Mouse (Mus musculus): ENCODE data around the gene Capn1. TPM values are rescaled to one million over a fixed set of nuclear protein-coding genes. Genes with fewer than 3 reads are reported as not detected.

Gene Capn1
- total and polyA plus RNA-seq, 3 experiments: 42.5 to 75.2 TPM; not detected in 1

DNA sequence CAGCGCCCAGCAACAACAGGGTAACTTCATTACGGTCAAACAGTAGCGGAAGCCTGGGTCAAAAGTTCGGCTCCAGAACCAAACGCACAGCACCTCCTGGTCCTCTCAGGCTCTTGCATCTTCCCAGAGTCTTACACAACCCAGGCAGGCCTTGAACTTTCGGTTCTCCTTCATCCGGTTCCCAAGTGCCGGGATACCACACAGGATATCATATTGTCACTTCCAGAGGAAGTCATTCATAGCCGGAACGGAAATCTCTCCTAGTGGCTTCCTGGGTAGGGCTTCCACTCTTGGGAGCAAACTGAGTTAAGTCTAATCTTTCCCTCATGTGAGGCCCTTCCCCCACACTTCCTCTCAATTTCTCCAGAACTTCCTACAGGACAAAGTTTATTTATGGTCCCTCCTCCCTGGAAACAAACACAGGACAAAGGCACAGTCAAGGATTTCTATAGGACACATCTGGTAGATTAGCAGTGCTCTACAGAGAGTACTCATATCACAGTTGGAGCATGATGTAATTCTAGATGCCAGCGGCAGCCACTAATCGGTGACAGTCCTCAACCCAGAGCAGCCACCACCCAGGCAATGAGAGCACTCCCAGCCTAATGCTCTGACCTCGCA lies 63.5 kb downstream of the Capn1 start:
- no peak for DNase-seq (ENCODE audit: low read depth, low spot score)
- Histone ChIP-seq H3K27ac (ENCODE audit: control insufficient read depth, low read depth, low read length) (no peak overlapping the region), H3K27me3 (ENCODE audit: control insufficient read depth in 1 of 2, insufficient read depth in 2 of 2, low read length in 2 of 2) (no peaks in the 10 kb centered on the region), H3K4me1 (ENCODE audit: control insufficient read depth in 1 of 2, insufficient read depth in 2 of 2, low read length in 2 of 2) (no peaks in the 10 kb centered on the region), H3K79me2 (ENCODE audit: control insufficient read depth, insufficient read depth, low read length, poor library complexity) (no peaks in the 10 kb centered on the region), H3K4me3 (ENCODE audit: control insufficient read depth in 1 of 2, insufficient read depth in 1 of 2, low read depth in 2 of 2, low read length in 2 of 2) (no peak overlapping the region), H3K9ac (ENCODE audit: control insufficient read depth, low read depth, low read length, poor library complexity, severe bottlenecking) (no peak overlapping the region), H3K36me3 (ENCODE audit: control insufficient read depth in 1 of 2, insufficient read depth in 2 of 2, low read length in 2 of 2) (peaks cover 0 to 13% of the 10 kb centered on the region in 2 experiments; a peak in 2 of 4 replicates), H3K9me3 (replicated peaks; ENCODE audit: insufficient read depth, low read length) (no peaks in the 10 kb centered on the region)
- no peak for TF ChIP-seq MAFK (IDR thresholded peaks at IDR 0.05; ENCODE audit: borderline replicate concordance, low read depth, low read length)
- TF ChIP-seq NELFE (IDR thresholded peaks at IDR 0.05; ENCODE audit: low read depth, low read length): no peak
- no peak for TF ChIP-seq GABPA (IDR thresholded peaks at IDR 0.05; ENCODE audit: low read depth, low read length)
- no peak for TF ChIP-seq SMC3 (IDR thresholded peaks at IDR 0.05; ENCODE audit: low read depth, low read length)
- TF ChIP-seq ELF1 (IDR thresholded peaks at IDR 0.05; ENCODE audit: low read depth, low read length): no peak
- no peak for TF ChIP-seq JUND (IDR thresholded peaks at IDR 0.05; ENCODE audit: low read depth, low read length)

- no peak for TF ChIP-seq TCF12 (IDR thresholded peaks at IDR 0.05; ENCODE audit: low read depth, low read length)
- TF ChIP-seq ELF1 (IDR thresholded peaks at IDR 0.05; ENCODE audit: low read depth, low read length): no peak
- no peak for DNase-seq (ENCODE audit: low read depth, low spot score)
- peaks cover 0 to 13% of the 10 kb centered on the region in 2 experiments; a peak in 2 of 4 replicates for H3K36me3 ChIP-seq (ENCODE audit: control insufficient read depth in 1 of 2, insufficient read depth in 2 of 2, low read length in 2 of 2)
- H3K9me3 ChIP-seq (replicated peaks; ENCODE audit: insufficient read depth, low read length): no peaks in the 10 kb centered on the region
- no peak overlapping the region for H3K9ac ChIP-seq (ENCODE audit: control insufficient read depth, low read depth, low read length, poor library complexity, severe bottlenecking)
- H3K4me3 ChIP-seq (ENCODE audit: control insufficient read depth in 1 of 2, insufficient read depth in 1 of 2, low read depth in 2 of 2, low read length in 2 of 2): no peak overlapping the region
- H3K27me3 ChIP-seq (ENCODE audit: control insufficient read depth in 1 of 2, insufficient read depth in 2 of 2, low read length in 2 of 2): no peaks in the 10 kb centered on the region
- H3K27ac ChIP-seq (ENCODE audit: control insufficient read depth, low read depth, low read length): no peak overlapping the region
- H3K79me2 ChIP-seq (ENCODE audit: control insufficient read depth, insufficient read depth, low read length, poor library complexity): no peaks in the 10 kb centered on the region
- no peaks in the 10 kb centered on the region for H3K4me1 ChIP-seq (ENCODE audit: control insufficient read depth in 1 of 2, insufficient read depth in 2 of 2, low read length in 2 of 2)
Measured at GRCm38 (mm10) chr19:5951631-5952030, 64.1 kb downstream of the Capn1 start.

DNA sequence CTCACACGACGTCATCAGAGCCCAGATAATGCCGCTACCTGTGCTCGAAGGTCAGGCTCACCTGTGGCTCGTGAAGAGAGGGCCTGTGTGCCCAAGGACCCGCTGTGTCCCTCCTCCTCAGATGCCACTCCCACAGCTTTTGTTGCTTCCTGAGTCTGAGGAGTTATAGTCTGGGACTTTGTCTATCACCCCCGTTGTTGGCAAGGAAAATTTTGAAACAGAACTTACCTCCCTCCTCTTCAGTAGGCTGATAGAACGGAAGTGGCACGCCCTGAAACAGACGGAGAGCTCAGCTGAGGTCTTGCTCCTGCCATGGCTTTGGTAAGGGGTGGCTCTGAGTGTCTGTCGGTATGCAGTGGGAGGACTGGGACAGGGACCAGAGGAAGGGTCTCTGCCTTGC lies 65.5 kb downstream of the Capn1 start:
- TF ChIP-seq ZMIZ1 (IDR thresholded peaks at IDR 0.05; ENCODE audit: low read depth, low read length): no peak
- H3K36me3 ChIP-seq (ENCODE audit: control insufficient read depth in 1 of 2, insufficient read depth in 2 of 2, low read length in 2 of 2): peaks cover 0 to 7% of the 10 kb centered on the region in 2 experiments; a peak in 2 of 4 replicates
- no peaks in the 10 kb centered on the region for H3K79me2 ChIP-seq (ENCODE audit: control insufficient read depth, insufficient read depth, low read length, poor library complexity)
- no peaks in the 10 kb centered on the region for H3K9me3 ChIP-seq (replicated peaks; ENCODE audit: insufficient read depth, low read length)
- no peak overlapping the region for H3K27ac ChIP-seq (ENCODE audit: control insufficient read depth, low read depth, low read length)
- no peak overlapping the region for H3K9ac ChIP-seq (ENCODE audit: control insufficient read depth, low read depth, low read length, poor library complexity, severe bottlenecking)
- H3K4me3 ChIP-seq (ENCODE audit: control insufficient read depth in 1 of 2, insufficient read depth in 1 of 2, low read depth in 2 of 2, low read length in 2 of 2): no peak overlapping the region
- no peaks in the 10 kb centered on the region for H3K27me3 ChIP-seq (ENCODE audit: control insufficient read depth in 1 of 2, insufficient read depth in 2 of 2, low read length in 2 of 2)
- no peaks in the 10 kb centered on the region for H3K4me1 ChIP-seq (ENCODE audit: control insufficient read depth in 1 of 2, insufficient read depth in 2 of 2, low read length in 2 of 2)
- no peak for DNase-seq (ENCODE audit: low read depth, low spot score)

DNA sequence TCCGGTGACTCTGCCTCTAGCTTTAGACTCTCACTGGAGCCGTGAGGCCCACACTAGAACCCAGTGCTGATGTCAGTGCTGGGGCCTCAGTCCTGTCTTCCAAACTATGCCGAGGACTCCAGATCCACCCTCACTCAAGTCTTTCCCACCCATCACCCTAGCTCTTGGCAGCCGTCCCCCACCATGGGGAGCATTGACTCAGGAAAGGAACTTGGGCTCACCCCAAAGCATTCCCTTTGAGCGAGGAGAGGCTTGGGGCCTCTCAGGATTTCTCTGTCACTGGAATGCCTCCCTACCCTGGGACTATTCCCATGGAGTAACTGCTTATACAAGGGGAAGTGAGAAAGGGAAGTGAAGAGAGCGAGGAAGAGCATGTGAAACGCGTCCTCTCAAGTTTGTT lies 69.8 kb downstream of the Capn1 start:
- Histone ChIP-seq H3K27me3 (ENCODE audit: control insufficient read depth in 1 of 2, insufficient read depth in 2 of 2, low read length in 2 of 2) (no peaks in the 10 kb centered on the region), H3K9ac (ENCODE audit: control insufficient read depth, low read depth, low read length, poor library complexity, severe bottlenecking) (no peak overlapping the region), H3K36me3 (ENCODE audit: control insufficient read depth in 1 of 2, insufficient read depth in 2 of 2, low read length in 2 of 2) (peaks cover 0 to 6% of the 10 kb centered on the region in 2 experiments; a peak in 2 of 4 replicates), H3K79me2 (ENCODE audit: control insufficient read depth, insufficient read depth, low read length, poor library complexity) (no peaks in the 10 kb centered on the region), H3K4me1 (ENCODE audit: control insufficient read depth in 1 of 2, insufficient read depth in 2 of 2, low read length in 2 of 2) (no peaks in the 10 kb centered on the region), H3K27ac (ENCODE audit: control insufficient read depth, low read depth, low read length) (no peak overlapping the region), H3K4me3 (ENCODE audit: control insufficient read depth in 1 of 2, insufficient read depth in 1 of 2, low read depth in 2 of 2, low read length in 2 of 2) (no peak overlapping the region), H3K9me3 (replicated peaks; ENCODE audit: insufficient read depth, low read length) (no peaks in the 10 kb centered on the region)
- no peak for DNase-seq (ENCODE audit: low read depth, low spot score)
- TF ChIP-seq USF2 (IDR thresholded peaks at IDR 0.05; ENCODE audit: borderline replicate concordance in 1 of 2, insufficient read depth in 1 of 2, low read depth in 1 of 2, low read length in 2 of 2) (no peak), MYC (IDR thresholded peaks at IDR 0.05; ENCODE audit: low read depth, low read length) (no peak), MAZ (IDR thresholded peaks at IDR 0.05; ENCODE audit: low read depth, low read length) (no peak), UBTF (IDR thresholded peaks at IDR 0.05; ENCODE audit: borderline replicate concordance, insufficient read depth, low read depth, low read length) (no peak), CTCF (IDR thresholded peaks at IDR 0.05 in 2 of 3, conservative IDR thresholded peaks at IDR 0.05 in 1 of 3; ENCODE audit: control insufficient read depth in 1 of 3, insufficient read depth in 1 of 3, low read depth in 2 of 3, low read length in 3 of 3, poor library complexity in 1 of 3, severe bottlenecking in 1 of 3) (no peak), MXI1 (IDR thresholded peaks at IDR 0.05; ENCODE audit: low read depth, low read length) (no peak), KAT2A (conservative IDR thresholded peaks at IDR 0.05; ENCODE audit: low read depth, low read length) (no peak), SIN3A (IDR thresholded peaks at IDR 0.05; ENCODE audit: low read length) (no peak), MEF2A (IDR thresholded peaks at IDR 0.05; ENCODE audit: extremely low read depth, insufficient replicate concordance, low read depth, low read length, poor library complexity, severe bottlenecking) (no peak), GATA1 (IDR thresholded peaks at IDR 0.05; ENCODE audit: low read depth, low read length) (no peak), POLR2A (IDR thresholded peaks at IDR 0.05; ENCODE audit: control insufficient read depth in 1 of 2, insufficient read depth in 1 of 2, low read depth in 1 of 2, low read length in 2 of 2, poor library complexity in 1 of 2) (no peak)

Data from MEL (cell line).